Mouse (Mus musculus) liver, embryonic 14.5 days (tissue): Measurements from ENCODE around the gene 4933414I15Rik.
A peak's percentile ranks its signal among the peaks of the same experiment; 100 is the strongest.

Source experiments
- CTCF ChIP-seq: IDR thresholded peaks from 2 replicates; pipeline ENCODE4 v1.5.1; 2016; ENCODE audit warnings: antibody characterized with exemption, low read depth, control low read depth
- EP300 ChIP-seq: IDR thresholded peaks from 2 replicates; pipeline ENCODE4 v1.6.1; 2016; ENCODE audit warnings: antibody characterized with exemption, low read depth

GRCm38 (mm10) chr11:50939621-50940366 lies 3.8 kb downstream of the 4933414I15Rik start:
- TF ChIP-seq CTCF (peak; percentile 87), EP300 (no peak)
